8 mouse cellular contexts compared by ENCODE assay signal in genomic region chr12:24697484-24698204, GRCm38 (mm10). TPM values are rescaled to one million over a fixed set of nuclear protein-coding genes. Genes with fewer than 3 reads are reported as not detected.
DNase-seq lines count a peak whose midpoint lies in the region; ATAC-seq and TF ChIP-seq lines count a peak whose summit lies in the region.

No protein-coding gene starts in this region.

- H3K4me1 ChIP-seq in midbrain, embryonic 11.5 days (ENCODE audit: control insufficient read depth, insufficient read depth, low read length), result no peaks in the 10 kb centered on the region; the same call in 1 of the 2 replicates
- H3K4me1 ChIP-seq in midbrain, embryonic 10.5 days, result 0 out of 2 replicates have a peak, but pooled peaks cover 5% of the 10 kb centered on the region
- H3K4me1 ChIP-seq in embryonic facial prominence, embryonic 10.5 days, result peaks cover 4% of the 10 kb centered on the region
- no peaks in the 10 kb centered on the region for H3K4me1 ChIP-seq in intestine, postnatal 0 days (replicated peaks; ENCODE audit: control insufficient read depth, insufficient read depth, low read length)
- no peaks in the 10 kb centered on the region for H3K4me1 ChIP-seq in neural tube, embryonic 14.5 days (ENCODE audit: control insufficient read depth, insufficient read depth, low read length)

- DNase-seq in midbrain, embryonic 11.5 days (ENCODE audit: low spot score, missing footprints), result peak; percentile 85
- DNase-seq in midbrain, embryonic 10.5 days (ENCODE audit: low spot score), result no peak
- no peak for DNase-seq in embryonic facial prominence, embryonic 10.5 days (ENCODE audit: low spot score)
- no peak for DNase-seq in left cerebral cortex, postnatal 10 days (ENCODE audit: extremely low spot score in 1 of 2, low spot score in 2 of 2)
- DNase-seq in heart, postnatal 4 days, result no peak
- no peak for DNase-seq in adrenal gland, postnatal 4 days (ENCODE audit: low spot score in 2 of 2)

- 61% methylated on average over 8 of the region's 8 CpGs for WGBS in midbrain, embryonic 11.5 days
- WGBS in midbrain, embryonic 10.5 days, result 61% methylated on average over 8 of the region's 8 CpGs
- 62% methylated on average over 8 of the region's 8 CpGs for WGBS in embryonic facial prominence, embryonic 10.5 days
- WGBS in intestine, postnatal 0 days, result 72% methylated on average over 8 of the region's 8 CpGs
- 63% methylated on average over 8 of the region's 8 CpGs for WGBS in neural tube, embryonic 14.5 days

- no peak overlapping the region for H3K4me3 ChIP-seq in midbrain, embryonic 11.5 days (ENCODE audit: low read depth, low read length)
- H3K4me3 ChIP-seq in midbrain, embryonic 10.5 days, result no peak overlapping the region
- 0 out of 2 replicates have a peak overlapping the region, but pooled peaks have one; percentile 5 for H3K4me3 ChIP-seq in embryonic facial prominence, embryonic 10.5 days
- H3K4me3 ChIP-seq in intestine, postnatal 0 days (ENCODE audit: low read depth, low read length), result no peak overlapping the region
- H3K4me3 ChIP-seq in neural tube, embryonic 14.5 days (ENCODE audit: low read depth, low read length), result no peak overlapping the region

- H3K9me3 ChIP-seq in midbrain, embryonic 11.5 days (ENCODE audit: control insufficient read depth, low read length), result no peaks in the 10 kb centered on the region
- no peaks in the 10 kb centered on the region for H3K9me3 ChIP-seq in midbrain, embryonic 10.5 days (replicated peaks)
- no peaks in the 10 kb centered on the region for H3K9me3 ChIP-seq in embryonic facial prominence, embryonic 10.5 days
- H3K9me3 ChIP-seq in intestine, postnatal 0 days (ENCODE audit: control insufficient read depth), result no peaks in the 10 kb centered on the region
- H3K9me3 ChIP-seq in neural tube, embryonic 14.5 days (ENCODE audit: control insufficient read depth, low read length), result no peaks in the 10 kb centered on the region

- no peak overlapping the region for H3K9ac ChIP-seq in midbrain, embryonic 11.5 days (ENCODE audit: low read length)
- H3K9ac ChIP-seq in intestine, postnatal 0 days (ENCODE audit: low read depth, low read length), result no peak overlapping the region
- no peak overlapping the region for H3K9ac ChIP-seq in neural tube, embryonic 14.5 days (replicated peaks; ENCODE audit: low read depth, low read length)

- H3K27ac ChIP-seq in midbrain, embryonic 11.5 days (ENCODE audit: low read depth, low read length), result no peak overlapping the region
- H3K27ac ChIP-seq in midbrain, embryonic 10.5 days (replicated peaks), result no peak overlapping the region
- H3K27ac ChIP-seq in embryonic facial prominence, embryonic 10.5 days (replicated peaks), result no peak overlapping the region
- H3K27ac ChIP-seq in intestine, postnatal 0 days (ENCODE audit: low read depth, low read length), result no peak overlapping the region
- no peak overlapping the region for H3K27ac ChIP-seq in neural tube, embryonic 14.5 days (ENCODE audit: low read depth, low read length)

- H3K4me2 ChIP-seq in midbrain, embryonic 11.5 days, result no peak overlapping the region; the same call in 1 of the 2 replicates
- H3K4me2 ChIP-seq in intestine, postnatal 0 days (replicated peaks; ENCODE audit: low read depth), result no peak overlapping the region
- H3K4me2 ChIP-seq in neural tube, embryonic 14.5 days (ENCODE audit: low read depth, low read length), result no peak overlapping the region

- no peaks in the 10 kb centered on the region for H3K27me3 ChIP-seq in midbrain, embryonic 11.5 days (ENCODE audit: control insufficient read depth, insufficient read depth, low read length)
- no peaks in the 10 kb centered on the region for H3K27me3 ChIP-seq in midbrain, embryonic 10.5 days (ENCODE audit: low read depth, poor library complexity, severe bottlenecking)
- peaks cover 7% of the 10 kb centered on the region; the same call in 1 of the 2 replicates for H3K27me3 ChIP-seq in embryonic facial prominence, embryonic 10.5 days (replicated peaks; ENCODE audit: low read depth, poor library complexity, severe bottlenecking)
- no peaks in the 10 kb centered on the region for H3K27me3 ChIP-seq in intestine, postnatal 0 days (replicated peaks; ENCODE audit: control insufficient read depth, insufficient read depth, low read length)
- H3K27me3 ChIP-seq in neural tube, embryonic 14.5 days (ENCODE audit: control insufficient read depth, insufficient read depth, low read length), result no peaks in the 10 kb centered on the region

- H3K36me3 ChIP-seq in midbrain, embryonic 11.5 days (ENCODE audit: control insufficient read depth, insufficient read depth, low read length), result no peaks in the 10 kb centered on the region
- no peaks in the 10 kb centered on the region for H3K36me3 ChIP-seq in midbrain, embryonic 10.5 days
- H3K36me3 ChIP-seq in embryonic facial prominence, embryonic 10.5 days (replicated peaks), result no peaks in the 10 kb centered on the region
- H3K36me3 ChIP-seq in intestine, postnatal 0 days (ENCODE audit: control insufficient read depth, insufficient read depth), result no peaks in the 10 kb centered on the region
- H3K36me3 ChIP-seq in neural tube, embryonic 14.5 days (ENCODE audit: control insufficient read depth, insufficient read depth, low read length), result no peaks in the 10 kb centered on the region

- peak; percentile 68; the same call in 1 of the 2 replicates for ATAC-seq in midbrain, embryonic 11.5 days (ENCODE audit: low FRiP score)
- ATAC-seq in intestine, postnatal 0 days, result peak; percentile 43; the same call in 1 of the 2 replicates
- ATAC-seq in neural tube, embryonic 14.5 days (ENCODE audit: low read depth), result peak; percentile 79

- peak; percentile 48 for TF ChIP-seq CTCF in intestine, postnatal 0 days (IDR thresholded peaks at IDR 0.05; ENCODE audit: low read depth)

- intact Hi-C loops in left cerebral cortex, postnatal 10 days (cut with DNase I), result loop anchor here (2.0 to 10.0 kb wide), 2 partner anchors 93 to 223 kb away; no protein-coding TSS in a partner anchor

RNA-seq across cellular contexts. Expression of gene Rrm2, which starts 10.4 kb away (rescaled TPM):
- 542 and 553 TPM in 2 replicates for polyA plus RNA-seq in midbrain, embryonic 11.5 days (2014; fragmentation: Nextera tagmentation; extraction: Ambion mirVana)
- polyA plus RNA-seq in midbrain, embryonic 10.5 days (2016; fragmentation: Nextera tagmentation; extraction: Ambion mirVana), result 732 and 813 TPM in 2 replicates
- polyA plus RNA-seq in embryonic facial prominence, embryonic 10.5 days (2016; fragmentation: Nextera tagmentation; extraction: Ambion mirVana), result 640 and 704 TPM in 2 replicates
- 36.9 and 37.4 TPM in 2 replicates for polyA plus RNA-seq in intestine, postnatal 0 days (2015; fragmentation: Nextera tagmentation; extraction: Ambion mirVana)
- polyA plus RNA-seq in neural tube, embryonic 14.5 days (2014; fragmentation: Nextera tagmentation; extraction: Ambion mirVana), result 26.1 and 31.2 TPM in 2 replicates
- 1 to 10 TPM; 8.8 to 9.6 TPM for total RNA-seq in left cerebral cortex, postnatal 10 days (2021)
- 100 to 1,000 TPM; 166 to 174 TPM for total RNA-seq in heart, postnatal 4 days (2021)
- total RNA-seq in adrenal gland, postnatal 4 days (2021), result 10 to 100 TPM; 75.1 to 95.2 TPM

RNA-seq across cellular contexts. Expression of gene Cys1, which starts 16.0 kb away (rescaled TPM):
- polyA plus RNA-seq in midbrain, embryonic 11.5 days (2014; fragmentation: Nextera tagmentation; extraction: Ambion mirVana), result 0.57 and 1.7 TPM in 2 replicates
- polyA plus RNA-seq in midbrain, embryonic 10.5 days (2016; fragmentation: Nextera tagmentation; extraction: Ambion mirVana), result 0.39 and 0.49 TPM in 2 replicates
- polyA plus RNA-seq in embryonic facial prominence, embryonic 10.5 days (2016; fragmentation: Nextera tagmentation; extraction: Ambion mirVana), result 0.16 and 0.53 TPM in 2 replicates
- 1.3 and 1.7 TPM in 2 replicates for polyA plus RNA-seq in intestine, postnatal 0 days (2015; fragmentation: Nextera tagmentation; extraction: Ambion mirVana)
- polyA plus RNA-seq in neural tube, embryonic 14.5 days (2014; fragmentation: Nextera tagmentation; extraction: Ambion mirVana), result 1.3 and 2.2 TPM in 2 replicates
- 10 to 100 TPM in 1 of 2 experiments, 1 to 10 TPM in 1; 9.3 to 10.7 TPM for total RNA-seq in left cerebral cortex, postnatal 10 days (2021)
- 1 to 10 TPM; 2.8 to 3.4 TPM for total RNA-seq in heart, postnatal 4 days (2021)
- total RNA-seq in adrenal gland, postnatal 4 days (2021), result 10 to 100 TPM in 1 of 2 experiments, 1 to 10 TPM in 1; 3.0 to 12.8 TPM

RNA-seq across cellular contexts. Expression of gene Klf11, which starts 46.6 kb away (rescaled TPM):
- 15.8 and 17.0 TPM in 2 replicates for polyA plus RNA-seq in midbrain, embryonic 11.5 days (2014; fragmentation: Nextera tagmentation; extraction: Ambion mirVana)
- polyA plus RNA-seq in midbrain, embryonic 10.5 days (2016; fragmentation: Nextera tagmentation; extraction: Ambion mirVana), result 13.6 and 16.1 TPM in 2 replicates
- polyA plus RNA-seq in embryonic facial prominence, embryonic 10.5 days (2016; fragmentation: Nextera tagmentation; extraction: Ambion mirVana), result 10.3 and 10.5 TPM in 2 replicates
- polyA plus RNA-seq in intestine, postnatal 0 days (2015; fragmentation: Nextera tagmentation; extraction: Ambion mirVana), result 7.3 and 8.1 TPM in 2 replicates
- 13.3 and 18.8 TPM in 2 replicates for polyA plus RNA-seq in neural tube, embryonic 14.5 days (2014; fragmentation: Nextera tagmentation; extraction: Ambion mirVana)
- total RNA-seq in left cerebral cortex, postnatal 10 days (2021), result 1 to 10 TPM; 8.3 to 9.0 TPM
- total RNA-seq in heart, postnatal 4 days (2021), result 10 to 100 TPM; 32.6 to 35.8 TPM
- 10 to 100 TPM; 30.7 TPM for total RNA-seq in adrenal gland, postnatal 4 days (2021)

Comparison
In these comparisons a context has a peak if more than half of its experiments do, and no peak if none do; other contexts are left out.
1. RNA of gene Rrm2, which starts 10.4 kb away (polyA plus RNA-seq): 732 to 813 TPM in midbrain, embryonic 10.5 days, 640 to 704 TPM in embryonic facial prominence, embryonic 10.5 days and 542 to 553 TPM in midbrain, embryonic 11.5 days; 36.9 to 37.4 TPM in intestine, postnatal 0 days and 26.1 to 31.2 TPM in neural tube, embryonic 14.5 days; every median in the first group is over 10 times any median in the second.
2. Peak in every context shown above with its lines, with median percentiles within 50 percentile points of each other: ATAC-seq.